ENCODE assay signal across 8 mouse cellular contexts in genomic region chr2:30600965-30601841, GRCm38 (mm10). TPM values are rescaled to one million over a fixed set of nuclear protein-coding genes. Genes with fewer than 3 reads are reported as not detected.
A peak's percentile ranks its signal among the peaks of the same experiment; 100 is the strongest.
DNase-seq lines count a peak whose midpoint lies in the region; ATAC-seq lines count a peak whose summit lies in the region.

No protein-coding gene starts in this region.

- ATAC-seq in forebrain, embryonic 14.5 days: no peak
- no peak for ATAC-seq in limb, embryonic 12.5 days (ENCODE audit: insufficient number of reproducible peaks, insufficient read depth, low FRiP score, low TSS enrichment, low read depth)
- no peak for ATAC-seq in midbrain, embryonic 16.5 days
- no peak for ATAC-seq in megakaryocyte, adult 5-6 weeks (ENCODE audit: poor library complexity, severe bottlenecking)

- H3K4me2 ChIP-seq in forebrain, embryonic 14.5 days (ENCODE audit: low read length): no peak overlapping the region
- peak overlapping the region; percentile 53 for H3K4me2 ChIP-seq in limb, embryonic 12.5 days
- H3K4me2 ChIP-seq in midbrain, embryonic 16.5 days (ENCODE audit: low read length): no peak overlapping the region

- peak overlapping the region; percentile 44; the same call in 1 of the 2 replicates for H3K27ac ChIP-seq in forebrain, embryonic 14.5 days (ENCODE audit: low read depth, low read length)
- H3K27ac ChIP-seq in limb, embryonic 12.5 days: peak overlapping the region; percentile 98
- peak overlapping the region; percentile 67 for H3K27ac ChIP-seq in midbrain, embryonic 16.5 days (ENCODE audit: low read length)

- peaks cover 38% of the 10 kb centered on the region for H3K4me1 ChIP-seq in forebrain, embryonic 14.5 days (ENCODE audit: control insufficient read depth, insufficient read depth, low read length)
- peaks cover 62% of the 10 kb centered on the region for H3K4me1 ChIP-seq in limb, embryonic 12.5 days (replicated peaks)
- H3K4me1 ChIP-seq in midbrain, embryonic 16.5 days (ENCODE audit: control insufficient read depth, insufficient read depth, low read length): peaks cover 34% of the 10 kb centered on the region

- H3K36me3 ChIP-seq in forebrain, embryonic 14.5 days (ENCODE audit: control insufficient read depth, insufficient read depth, low read length): no peaks in the 10 kb centered on the region
- no peaks in the 10 kb centered on the region for H3K36me3 ChIP-seq in limb, embryonic 12.5 days
- no peaks in the 10 kb centered on the region for H3K36me3 ChIP-seq in midbrain, embryonic 16.5 days (ENCODE audit: control insufficient read depth, insufficient read depth, low read length)

- intact Hi-C loops in heart, postnatal 36 days (cut with DNase I): loop anchor here (2.0 kb wide), 1 partner anchor 54 kb away; no protein-coding TSS in a partner anchor

- no peaks in the 10 kb centered on the region for H3K27me3 ChIP-seq in forebrain, embryonic 14.5 days (replicated peaks; ENCODE audit: control insufficient read depth, insufficient read depth, low read length)
- H3K27me3 ChIP-seq in limb, embryonic 12.5 days: no peaks in the 10 kb centered on the region
- H3K27me3 ChIP-seq in midbrain, embryonic 16.5 days (ENCODE audit: control insufficient read depth, insufficient read depth, low read depth, low read length): no peaks in the 10 kb centered on the region

- no peak overlapping the region for H3K4me3 ChIP-seq in forebrain, embryonic 14.5 days (ENCODE audit: low read depth, low read length)
- peak overlapping the region; percentile 13; the same call in 1 of the 2 replicates for H3K4me3 ChIP-seq in limb, embryonic 12.5 days (replicated peaks)
- no peak overlapping the region for H3K4me3 ChIP-seq in midbrain, embryonic 16.5 days (ENCODE audit: low read depth, low read length)

- H3K9ac ChIP-seq in forebrain, embryonic 14.5 days (ENCODE audit: low read length): peak overlapping the region; percentile 13; the same call in 1 of the 2 replicates
- peak overlapping the region; percentile 51 for H3K9ac ChIP-seq in limb, embryonic 12.5 days (replicated peaks)
- 0 out of 2 replicates have a peak overlapping the region, but pooled peaks have one; percentile 53 for H3K9ac ChIP-seq in midbrain, embryonic 16.5 days (ENCODE audit: low read depth, low read length)

- H3K9me3 ChIP-seq in forebrain, embryonic 14.5 days (replicated peaks; ENCODE audit: control insufficient read depth, low read length): no peaks in the 10 kb centered on the region
- H3K9me3 ChIP-seq in limb, embryonic 12.5 days: no peaks in the 10 kb centered on the region
- H3K9me3 ChIP-seq in midbrain, embryonic 16.5 days (replicated peaks; ENCODE audit: control insufficient read depth, low read length, poor library complexity, severe bottlenecking): no peaks in the 10 kb centered on the region

- DNase-seq in right cerebral cortex, adult 18-20 months: peak; percentile 62
- DNase-seq in right cerebral cortex, postnatal 4 days: no peak
- DNase-seq in forebrain, embryonic 14.5 days (ENCODE audit: low spot score): no peak
- peak; percentile 72 to 85 for DNase-seq in heart, postnatal 36 days
- DNase-seq in thymus, postnatal 25 days: no peak

- 20% methylated on average over 20 of the region's 20 CpGs for WGBS in forebrain, embryonic 14.5 days
- 12% methylated on average over 20 of the region's 20 CpGs for WGBS in limb, embryonic 12.5 days
- WGBS in midbrain, embryonic 16.5 days: 13% methylated on average over 19 of the region's 20 CpGs

RNA-seq across cellular contexts. Expression of gene Cstad, which starts 6.4 kb away (rescaled TPM):
- polyA plus RNA-seq in forebrain, embryonic 14.5 days (2014; fragmentation: Nextera tagmentation; extraction: Ambion mirVana): 0.64 and 1.2 TPM in 2 replicates
- 1 to 10 TPM; 1.5 to 2.3 TPM for total RNA-seq in heart, postnatal 36 days (2021)
- 0.63 and 1.7 TPM in 2 replicates for polyA plus RNA-seq in limb, embryonic 12.5 days (2016; fragmentation: Nextera tagmentation; extraction: Ambion mirVana)
- polyA plus RNA-seq in midbrain, embryonic 16.5 days (2015; fragmentation: Nextera tagmentation; extraction: Ambion mirVana): 0.62 TPM in 2 replicates
- 0.27 and 0.60 TPM in 2 replicates for total RNA-seq in megakaryocyte, adult 5-6 weeks (2015)
- total RNA-seq in megakaryocyte, adult 5-6 weeks (2017): not detected in 2 replicates

Comparison
In these comparisons a context has a peak if more than half of its experiments do, and no peak if none do; other contexts are left out.
1. DNase-seq: peak in right cerebral cortex, adult 18-20 months (single experiment) and heart, postnatal 36 days (2 of 2); none in right cerebral cortex, postnatal 4 days (single experiment), forebrain, embryonic 14.5 days (single experiment) and thymus, postnatal 25 days (single experiment).
2. H3K27ac ChIP-seq: peak in every context shown above with its lines; median percentile 98 in limb, embryonic 12.5 days; 67 in midbrain, embryonic 16.5 days; 44 in forebrain, embryonic 14.5 days.
3. Peak in every context shown above with its lines, with median percentiles within 50 percentile points of each other: H3K9ac ChIP-seq.